Mouse (Mus musculus) forebrain, embryonic 16.5 days (tissue): ENCODE results near the gene Nrbf2. TPM values are rescaled to one million over a fixed set of nuclear protein-coding genes. Genes with fewer than 3 reads are reported as not detected.

Experiments used
- ATAC-seq: fragments of 200-750 bp; cut with Nextera tagmentation; 2 replicates; pipeline ENCODE4 v1.8.0; 2017; ENCODE audit warnings: mild to moderate bottlenecking, moderate library complexity
- H3K27ac ChIP-seq: fragments of 300-500 bp; sonication (generic); 2 replicates; pipeline ENCODE4 v1.5.1; 2014; ENCODE audit warnings: low read length, control low read depth
- H3K27me3 ChIP-seq: fragments of 300-500 bp; sonication (generic); replicated peaks from 2 replicates; pipeline ENCODE4 v1.6.1; 2014; ENCODE audit warnings: low read length; ENCODE audit not compliant: control insufficient read depth, insufficient read depth
- H3K36me3 ChIP-seq: fragments of 300-500 bp; sonication (generic); 2 replicates; pipeline ENCODE4 v1.6.1; 2014; ENCODE audit not compliant: control insufficient read depth, insufficient read depth
- H3K4me1 ChIP-seq: fragments of 300-500 bp; sonication (generic); replicated peaks from 2 replicates; pipeline ENCODE4 v1.6.1; 2014; ENCODE audit warnings: low read length; ENCODE audit not compliant: control insufficient read depth, insufficient read depth
- H3K4me2 ChIP-seq: fragments of 300-500 bp; sonication (generic); 2 replicates; pipeline ENCODE4 v1.6.1; 2014; ENCODE audit warnings: mild to moderate bottlenecking, low read length, control low read depth
- H3K4me3 ChIP-seq: fragments of 300-500 bp; sonication (generic); replicated peaks from 2 replicates; pipeline ENCODE4 v1.5.1; 2014; ENCODE audit warnings: mild to moderate bottlenecking, low read length, control low read depth
- H3K9ac ChIP-seq: fragments of 300-500 bp; sonication (generic); replicated peaks from 2 replicates; pipeline ENCODE4 v1.6.1; 2014; ENCODE audit warnings: low read depth, low read length, control low read depth
- H3K9me3 ChIP-seq: fragments of 300-500 bp; sonication (generic); 2 replicates; pipeline ENCODE4 v1.6.1; 2016; ENCODE audit warnings: low read length; ENCODE audit not compliant: control insufficient read depth
- WGBS: fragments of 180-500 bp; shearing (Covaris S2); extraction: QIAGEN DNeasy Blood & Tissue Kit; methylation state at CpG from one replicate; pipeline ENCODE4 v1.1.7; 2014; 5-methylcytosine and 5-hydroxymethylcytosine counted together
- polyA plus RNA-seq: library from polyadenylated mRNA; unstranded; fragments of >200 nt; fragmentation: Nextera tagmentation; extraction: Ambion mirVana; gene quantifications from 2 replicates; pipeline ENCODE4 v1.2.1, GENCODE M21; 2015

Nrbf2 gene
- polyA plus RNA-seq, 1 experiment from 2014 or later = 42.5 TPM

GRCm38 (mm10) chr10:67314811-67315435 lies 29.8 kb upstream of the Nrbf2 start:
- Histone ChIP-seq H3K9ac (no peak overlapping the region), H3K27me3 (peaks cover 9% of the 10 kb centered on the region; the same call in 1 of the 2 replicates), H3K36me3 (no peaks in the 10 kb centered on the region), H3K4me3 (no peak overlapping the region), H3K9me3 (no peaks in the 10 kb centered on the region), H3K4me1 (peaks cover 8% of the 10 kb centered on the region; the same call in 1 of the 2 replicates), H3K27ac (no peak overlapping the region), H3K4me2 (no peak overlapping the region)
- peak; percentile 60 for ATAC-seq
- WGBS = 16% methylated on average over 12 of the region's 12 CpGs

- Histone ChIP-seq H3K4me1 (no peaks in the 10 kb centered on the region), H3K4me2 (no peak overlapping the region), H3K27me3 (0 out of 2 replicates have a peak, but pooled peaks cover 2% of the 10 kb centered on the region), H3K9me3 (no peaks in the 10 kb centered on the region), H3K9ac (no peak overlapping the region), H3K27ac (no peak overlapping the region), H3K4me3 (no peak overlapping the region), H3K36me3 (no peaks in the 10 kb centered on the region)
- no peak for ATAC-seq
- 84% methylated on average over 6 of the region's 6 CpGs for WGBS
These were observed 27.4 kb upstream of the Nrbf2 start for GRCm38 (mm10) chr10:67312456-67312855.

DNA sequence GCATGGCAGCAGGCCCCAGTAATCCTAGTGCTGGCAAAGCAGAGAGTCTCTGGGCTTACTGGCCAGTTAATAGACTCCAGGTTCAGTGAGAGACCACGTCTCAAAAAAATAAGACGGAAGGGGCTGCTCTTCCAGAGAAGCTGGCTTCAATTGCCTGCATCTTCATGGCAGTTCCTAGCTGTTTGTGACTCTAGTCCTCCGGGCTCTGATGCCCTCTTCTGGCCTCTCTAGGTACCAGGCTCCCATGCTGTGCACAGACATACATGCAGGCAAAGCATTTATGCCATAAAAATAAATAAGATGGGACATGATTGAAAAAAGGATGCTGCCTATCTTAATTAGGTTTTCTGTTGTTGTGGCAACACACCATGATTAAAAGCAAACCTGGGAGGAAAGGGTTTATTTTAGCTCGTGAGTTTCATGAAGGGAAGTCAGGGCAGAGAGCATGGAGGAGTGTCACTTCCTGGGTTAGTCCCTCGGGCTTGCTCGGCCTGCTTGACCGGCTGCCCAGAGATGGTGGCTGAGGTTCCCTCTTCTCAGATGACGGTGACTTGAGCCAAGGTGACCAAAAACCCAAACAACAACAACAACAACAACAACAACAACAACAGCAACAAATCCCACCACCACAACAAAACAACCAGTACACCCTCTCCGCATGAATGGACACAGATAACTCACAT lies 26.3 kb upstream of the Nrbf2 start:
- H3K9me3 ChIP-seq = no peaks in the 10 kb centered on the region
- H3K27me3 ChIP-seq = no peaks in the 10 kb centered on the region
- H3K36me3 ChIP-seq = no peaks in the 10 kb centered on the region
- ATAC-seq = peak; percentile 78
- 32% methylated on average over 9 of the region's 9 CpGs for WGBS
- no peak overlapping the region for H3K4me2 ChIP-seq
- H3K4me3 ChIP-seq = no peak overlapping the region
- H3K4me1 ChIP-seq = no peaks in the 10 kb centered on the region
- H3K9ac ChIP-seq = no peak overlapping the region
- H3K27ac ChIP-seq = no peak overlapping the region

GRCm38 (mm10) chr10:67309483-67310138 lies 24.5 kb upstream of the Nrbf2 start:
- no peak overlapping the region for H3K27ac ChIP-seq
- H3K4me2 ChIP-seq = no peak overlapping the region
- ATAC-seq = no peak
- H3K4me1 ChIP-seq = no peaks in the 10 kb centered on the region
- no peaks in the 10 kb centered on the region for H3K9me3 ChIP-seq
- H3K36me3 ChIP-seq = no peaks in the 10 kb centered on the region
- WGBS = 81% methylated on average over 7 of the region's 7 CpGs
- no peak overlapping the region for H3K9ac ChIP-seq
- no peak overlapping the region for H3K4me3 ChIP-seq
- no peaks in the 10 kb centered on the region for H3K27me3 ChIP-seq

DNA sequence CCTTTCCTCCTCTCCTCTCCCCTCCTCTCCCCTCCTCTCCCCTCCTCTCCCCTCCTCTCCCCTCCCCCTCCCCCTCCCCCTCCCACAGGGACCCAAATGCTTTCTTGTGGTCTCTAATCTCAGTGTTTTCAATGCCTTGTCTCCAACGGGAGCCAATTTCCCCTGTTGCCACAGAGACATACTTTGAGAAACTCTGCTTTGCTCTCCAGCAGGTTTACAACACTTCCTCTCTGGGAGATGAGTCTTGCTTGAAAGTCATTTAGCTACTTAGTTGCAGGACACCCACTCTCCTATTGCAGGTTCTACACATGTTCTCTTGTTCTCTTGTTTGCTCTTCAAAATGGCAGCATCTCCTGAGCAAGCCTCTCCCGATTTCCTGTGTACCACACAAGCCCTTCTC lies 17.2 kb upstream of the Nrbf2 start:
- Histone ChIP-seq H3K27ac (no peak overlapping the region), H3K4me2 (no peak overlapping the region), H3K4me1 (0 out of 2 replicates have a peak, but pooled peaks cover 3% of the 10 kb centered on the region), H3K36me3 (no peaks in the 10 kb centered on the region), H3K4me3 (no peak overlapping the region), H3K27me3 (no peaks in the 10 kb centered on the region), H3K9me3 (no peaks in the 10 kb centered on the region), H3K9ac (no peak overlapping the region)
- 58% methylated on average over 2 of the region's 2 CpGs for WGBS
- ATAC-seq = no peak

GRCm38 (mm10) chr10:67301046-67301445 lies 15.9 kb upstream of the Nrbf2 start:
- H3K4me1 ChIP-seq = 0 out of 2 replicates have a peak, but pooled peaks cover 3% of the 10 kb centered on the region
- ATAC-seq = no peak
- H3K27ac ChIP-seq = no peak overlapping the region
- H3K36me3 ChIP-seq = no peaks in the 10 kb centered on the region
- no peak overlapping the region for H3K4me3 ChIP-seq
- no peaks in the 10 kb centered on the region for H3K9me3 ChIP-seq
- H3K9ac ChIP-seq = no peak overlapping the region
- no peak overlapping the region for H3K4me2 ChIP-seq
- H3K27me3 ChIP-seq = no peaks in the 10 kb centered on the region
- 92% methylated on average over 6 of the region's 6 CpGs for WGBS

DNA sequence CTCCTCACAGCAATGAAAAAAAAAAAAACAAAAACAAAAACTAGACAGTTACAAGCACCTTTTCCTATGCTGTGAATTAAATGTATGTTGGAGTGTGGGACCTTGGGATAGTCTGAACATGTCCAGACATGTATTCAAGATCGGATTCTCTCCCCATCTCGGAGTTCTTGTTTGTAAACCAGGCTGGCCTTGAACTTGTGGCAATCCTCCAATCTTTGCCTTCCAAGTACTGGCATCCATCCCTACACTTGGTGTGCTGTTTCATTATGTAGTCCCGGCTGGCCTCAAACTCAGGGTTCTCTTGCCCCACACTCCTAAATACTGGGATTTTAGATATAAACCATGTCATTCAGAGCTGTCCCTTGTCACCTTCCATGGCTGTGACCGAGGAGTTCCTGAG lies 14.2 kb upstream of the Nrbf2 start:
- Histone ChIP-seq H3K4me2 (no peak overlapping the region), H3K9me3 (no peaks in the 10 kb centered on the region), H3K36me3 (no peaks in the 10 kb centered on the region), H3K27me3 (no peaks in the 10 kb centered on the region), H3K4me3 (no peak overlapping the region), H3K9ac (no peak overlapping the region), H3K4me1 (0 out of 2 replicates have a peak, but pooled peaks cover 3% of the 10 kb centered on the region), H3K27ac (no peak overlapping the region)
- 76% methylated on average over 4 of the region's 4 CpGs for WGBS
- ATAC-seq = no peak

- no peak for ATAC-seq
- 69% methylated on average over 5 of the region's 5 CpGs for WGBS
These were observed 13.8 kb upstream of the Nrbf2 start for GRCm38 (mm10) chr10:67298856-67299255.

GRCm38 (mm10) chr10:67297175-67297855 lies 12.2 kb upstream of the Nrbf2 start:
- no peak overlapping the region for H3K4me3 ChIP-seq
- H3K27me3 ChIP-seq = no peaks in the 10 kb centered on the region
- H3K27ac ChIP-seq = no peak overlapping the region
- H3K9me3 ChIP-seq = no peaks in the 10 kb centered on the region
- WGBS = 93% methylated on average over 17 of the region's 17 CpGs
- no peak for ATAC-seq
- 0 out of 2 replicates have a peak, but pooled peaks cover 3% of the 10 kb centered on the region for H3K4me1 ChIP-seq
- H3K36me3 ChIP-seq = no peaks in the 10 kb centered on the region
- no peak overlapping the region for H3K9ac ChIP-seq
- H3K4me2 ChIP-seq = no peak overlapping the region

More at GRCm38 (mm10) chr10:67298856-67299255, 13.8 kb upstream of the Nrbf2 start:
- Histone ChIP-seq H3K36me3 (no peaks in the 10 kb centered on the region), H3K27me3 (no peaks in the 10 kb centered on the region), H3K9me3 (no peaks in the 10 kb centered on the region), H3K4me2 (no peak overlapping the region), H3K27ac (no peak overlapping the region), H3K9ac (no peak overlapping the region), H3K4me1 (0 out of 2 replicates have a peak, but pooled peaks cover 3% of the 10 kb centered on the region), H3K4me3 (no peak overlapping the region)
